Mouse (Mus musculus) kidney, embryonic 14.5 days (tissue): ENCODE results near the gene Dsn1. TPM values are rescaled to one million over a fixed set of nuclear protein-coding genes. Genes with fewer than 3 reads are reported as not detected.

Experiments
- ATAC-seq: fragments of 200-750 bp; cut with Nextera tagmentation; 2 replicates; pipeline ENCODE4 v1.8.0; 2017; ENCODE audit warnings: moderate number of reproducible peaks, mild to moderate bottlenecking, moderate TSS enrichment, moderate library complexity; ENCODE audit not compliant: low FRiP score, low TSS enrichment
- H3K27ac ChIP-seq: fragments of 300-500 bp; sonication (generic); 2 replicates; pipeline ENCODE4 v1.5.1; 2014; ENCODE audit warnings: low read depth, mild to moderate bottlenecking, low read length, moderate library complexity, mixed read lengths
- H3K27me3 ChIP-seq: fragments of 300-500 bp; sonication (generic); 2 replicates; pipeline ENCODE4 v1.6.1; 2014; ENCODE audit warnings: mild to moderate bottlenecking, low read length; ENCODE audit not compliant: control insufficient read depth, insufficient read depth
- H3K36me3 ChIP-seq: fragments of 300-500 bp; sonication (generic); 2 replicates; pipeline ENCODE4 v1.6.1; 2014; ENCODE audit warnings: low read length, mixed read lengths; ENCODE audit not compliant: control insufficient read depth, insufficient read depth
- H3K4me1 ChIP-seq: fragments of 300-500 bp; sonication (generic); 2 replicates; pipeline ENCODE4 v1.6.1; 2014; ENCODE audit warnings: low read length, mixed read lengths; ENCODE audit not compliant: control insufficient read depth, insufficient read depth
- H3K4me2 ChIP-seq: fragments of 300-500 bp; sonication (generic); replicated peaks from 2 replicates; pipeline ENCODE4 v1.6.1; 2014; ENCODE audit warnings: low read depth, mild to moderate bottlenecking, low read length
- H3K4me3 ChIP-seq: fragments of 300-500 bp; sonication (generic); 2 replicates; pipeline ENCODE4 v1.5.1; 2014; ENCODE audit warnings: mild to moderate bottlenecking, low read length
- H3K9ac ChIP-seq: fragments of 300-500 bp; sonication (generic); 2 replicates; pipeline ENCODE4 v1.6.1; 2014; ENCODE audit warnings: low read depth, mild to moderate bottlenecking, low read length, moderate library complexity
- H3K9me3 ChIP-seq: fragments of 300-500 bp; sonication (generic); 2 replicates; pipeline ENCODE4 v1.6.1; 2016; ENCODE audit warnings: low read length; ENCODE audit not compliant: control insufficient read depth
- WGBS: fragments of 180-500 bp; shearing (Covaris S2); extraction: QIAGEN DNeasy Blood & Tissue Kit; methylation state at CpG from one replicate; pipeline ENCODE4 v1.1.7; 2014; 5-methylcytosine and 5-hydroxymethylcytosine counted together
- polyA plus RNA-seq: library from polyadenylated mRNA; unstranded; fragments of >200 nt; fragmentation: Nextera tagmentation; extraction: Ambion mirVana; gene quantifications from 2 replicates; pipeline ENCODE4 v1.2.1, GENCODE M21; 2014

Gene Dsn1
- polyA plus RNA-seq, 1 experiment from 2014 or later: 43.8 TPM

- no peak overlapping the region for H3K27ac ChIP-seq
- H3K9me3 ChIP-seq: peaks cover 4% of the 10 kb centered on the region; the same call in 1 of the 2 replicates
- H3K4me3 ChIP-seq: no peak overlapping the region
- no peak overlapping the region for H3K4me2 ChIP-seq
- no peaks in the 10 kb centered on the region for H3K4me1 ChIP-seq
- WGBS: 88% methylated on average over 5 of the region's 5 CpGs
- H3K36me3 ChIP-seq: peaks cover 68% of the 10 kb centered on the region
- H3K9ac ChIP-seq: no peak overlapping the region
- H3K27me3 ChIP-seq: no peaks in the 10 kb centered on the region
- ATAC-seq: no peak
These were observed 40.0 kb upstream of the Dsn1 start for GRCm38 (mm10) chr2:157046956-157047355.

GRCm38 (mm10) chr2:157045932-157046331 lies 39.0 kb upstream of the Dsn1 start:
- Histone ChIP-seq H3K4me2 (no peak overlapping the region), H3K36me3 (peaks cover 67% of the 10 kb centered on the region), H3K27me3 (no peaks in the 10 kb centered on the region), H3K27ac (no peak overlapping the region), H3K9ac (no peak overlapping the region), H3K4me1 (no peaks in the 10 kb centered on the region), H3K9me3 (peaks cover 4% of the 10 kb centered on the region; the same call in 1 of the 2 replicates), H3K4me3 (no peak overlapping the region)
- ATAC-seq: no peak
- WGBS: 97% methylated on average over 2 of the region's 2 CpGs

GRCm38 (mm10) chr2:157043987-157044386 lies 37.0 kb upstream of the Dsn1 start:
- peaks cover 69% of the 10 kb centered on the region for H3K36me3 ChIP-seq
- no peaks in the 10 kb centered on the region for H3K4me1 ChIP-seq
- no peaks in the 10 kb centered on the region for H3K27me3 ChIP-seq
- peaks cover 4% of the 10 kb centered on the region; the same call in 1 of the 2 replicates for H3K9me3 ChIP-seq
- H3K4me3 ChIP-seq: no peak overlapping the region
- no peak overlapping the region for H3K27ac ChIP-seq
- H3K9ac ChIP-seq: no peak overlapping the region
- ATAC-seq: no peak
- H3K4me2 ChIP-seq: no peak overlapping the region

GRCm38 (mm10) chr2:157043556-157043955 lies 36.6 kb upstream of the Dsn1 start:
- Histone ChIP-seq H3K4me2 (no peak overlapping the region), H3K4me1 (no peaks in the 10 kb centered on the region), H3K9me3 (peaks cover 4% of the 10 kb centered on the region; the same call in 1 of the 2 replicates), H3K27ac (no peak overlapping the region), H3K9ac (no peak overlapping the region), H3K36me3 (peaks cover 68% of the 10 kb centered on the region), H3K4me3 (no peak overlapping the region), H3K27me3 (no peaks in the 10 kb centered on the region)
- 94% methylated on average over 8 of the region's 8 CpGs for WGBS
- ATAC-seq: no peak

GRCm38 (mm10) chr2:157041421-157041820 lies 34.5 kb upstream of the Dsn1 start:
- H3K4me3 ChIP-seq: no peak overlapping the region
- H3K27me3 ChIP-seq: no peaks in the 10 kb centered on the region
- peaks cover 4% of the 10 kb centered on the region; the same call in 1 of the 2 replicates for H3K9me3 ChIP-seq
- H3K4me2 ChIP-seq: no peak overlapping the region
- H3K4me1 ChIP-seq: no peaks in the 10 kb centered on the region
- 89% methylated on average over 7 of the region's 7 CpGs for WGBS
- ATAC-seq: no peak
- no peak overlapping the region for H3K9ac ChIP-seq
- H3K36me3 ChIP-seq: peaks cover 82% of the 10 kb centered on the region
- no peak overlapping the region for H3K27ac ChIP-seq

GRCm38 (mm10) chr2:157040649-157041046 lies 33.7 kb upstream of the Dsn1 start:
- no peak for ATAC-seq
- H3K36me3 ChIP-seq: peaks cover 77% of the 10 kb centered on the region

GRCm38 (mm10) chr2:157039900-157040648 lies 33.1 kb upstream of the Dsn1 start:
- H3K4me3 ChIP-seq: no peak overlapping the region
- H3K4me2 ChIP-seq: no peak overlapping the region
- no peaks in the 10 kb centered on the region for H3K4me1 ChIP-seq
- H3K9me3 ChIP-seq: no peaks in the 10 kb centered on the region
- peaks cover 77% of the 10 kb centered on the region for H3K36me3 ChIP-seq
- no peak overlapping the region for H3K9ac ChIP-seq
- H3K27me3 ChIP-seq: no peaks in the 10 kb centered on the region
- WGBS: 85% methylated on average over 50 of the region's 50 CpGs
- ATAC-seq: no peak
- H3K27ac ChIP-seq: no peak overlapping the region

More at GRCm38 (mm10) chr2:157040649-157041046, 33.7 kb upstream of the Dsn1 start:
- H3K4me1 ChIP-seq: no peaks in the 10 kb centered on the region
- WGBS: 85% methylated on average over 17 of the region's 17 CpGs
- H3K9me3 ChIP-seq: no peaks in the 10 kb centered on the region
- no peak overlapping the region for H3K4me2 ChIP-seq
- no peak overlapping the region for H3K9ac ChIP-seq
- H3K4me3 ChIP-seq: no peak overlapping the region
- no peaks in the 10 kb centered on the region for H3K27me3 ChIP-seq
- no peak overlapping the region for H3K27ac ChIP-seq

GRCm38 (mm10) chr2:157037303-157037702 lies 30.3 kb upstream of the Dsn1 start:
- no peak overlapping the region for H3K4me3 ChIP-seq

GRCm38 (mm10) chr2:157036400-157036799 lies 29.4 kb upstream of the Dsn1 start:
- Histone ChIP-seq H3K9me3 (no peaks in the 10 kb centered on the region), H3K9ac (no peak overlapping the region), H3K4me2 (no peak overlapping the region), H3K27me3 (no peaks in the 10 kb centered on the region), H3K36me3 (peaks cover 83% of the 10 kb centered on the region), H3K27ac (no peak overlapping the region), H3K4me1 (no peaks in the 10 kb centered on the region), H3K4me3 (no peak overlapping the region)
- ATAC-seq: no peak
- WGBS: 94% methylated on average over 8 of the region's 8 CpGs

More at GRCm38 (mm10) chr2:157037303-157037702, 30.3 kb upstream of the Dsn1 start:
- WGBS: 81% methylated on average over 9 of the region's 9 CpGs
- H3K4me2 ChIP-seq: no peak overlapping the region
- no peaks in the 10 kb centered on the region for H3K27me3 ChIP-seq
- H3K27ac ChIP-seq: no peak overlapping the region
- H3K9me3 ChIP-seq: no peaks in the 10 kb centered on the region
- H3K9ac ChIP-seq: no peak overlapping the region
- ATAC-seq: no peak
- no peaks in the 10 kb centered on the region for H3K4me1 ChIP-seq
- peaks cover 84% of the 10 kb centered on the region for H3K36me3 ChIP-seq
